Mouse (Mus musculus): ENCODE results near the gene Reep1. TPM values are rescaled to one million over a fixed set of nuclear protein-coding genes. Genes with fewer than 3 reads are reported as not detected.

Reep1 gene
- polyA plus RNA-seq, 2 experiments, result 1.9 to 3.0 TPM

GRCm38 (mm10) chr6:71801714-71802094, 94.3 kb downstream of the Reep1 start:
- Histone ChIP-seq H3K4me3 (ENCODE audit: insufficient read depth in 1 of 2, low read depth in 2 of 2, low read length in 2 of 2) (peak overlapping the region; percentile 19 to 26; a peak in 2 of 4 replicates), H3K9ac (replicated peaks) (peak overlapping the region; percentile 48)
- peak; percentile 56 for ATAC-seq (ENCODE audit: insufficient read depth)

GRCm38 (mm10) chr6:71803609-71804008, 96.2 kb downstream of the Reep1 start:
- 86% methylated on average over 1 of the region's 1 CpGs for WGBS (ENCODE audit: insufficient replicate concordance)
- Histone ChIP-seq H3K27me3 (ENCODE audit: control insufficient read depth, insufficient read depth, low read length) (no peaks in the 10 kb centered on the region), H3K9me3 (ENCODE audit: control insufficient read depth, low read length) (no peaks in the 10 kb centered on the region), H3K4me1 (replicated peaks; ENCODE audit: control insufficient read depth in 2 of 2, insufficient read depth in 2 of 2, low read length in 1 of 2) (peaks cover 22 to 31% of the 10 kb centered on the region in 2 experiments), H3K9ac (replicated peaks) (no peak overlapping the region; the same call in 1 of the 2 replicates), H3K4me2 (ENCODE audit: low read depth) (no peak overlapping the region), H3K27ac (no peak overlapping the region), H3K4me3 (ENCODE audit: insufficient read depth in 1 of 2, low read depth in 2 of 2, low read length in 2 of 2) (no peak overlapping the region), H3K36me3 (replicated peaks; ENCODE audit: control insufficient read depth, insufficient read depth, low read depth) (no peaks in the 10 kb centered on the region)
- no peak for DNase-seq (ENCODE audit: low read depth in 3 of 3, low spot score in 3 of 3)
- no peak for ATAC-seq (ENCODE audit: insufficient read depth)
- TF ChIP-seq EP300 (IDR thresholded peaks at IDR 0.05; ENCODE audit: low read depth) (no peak), CTCF (IDR thresholded peaks at IDR 0.05; ENCODE audit: low read depth) (no peak)

More at GRCm38 (mm10) chr6:71801714-71802094, 94.3 kb downstream of the Reep1 start:
- Histone ChIP-seq H3K36me3 (replicated peaks; ENCODE audit: control insufficient read depth, insufficient read depth, low read depth) (no peaks in the 10 kb centered on the region), H3K9me3 (ENCODE audit: control insufficient read depth, low read length) (no peaks in the 10 kb centered on the region), H3K4me1 (replicated peaks; ENCODE audit: control insufficient read depth in 2 of 2, insufficient read depth in 2 of 2, low read length in 1 of 2) (peaks cover 22 to 31% of the 10 kb centered on the region in 2 experiments), H3K4me2 (ENCODE audit: low read depth) (peak overlapping the region; percentile 60), H3K27ac (peak overlapping the region; percentile 81), H3K27me3 (ENCODE audit: control insufficient read depth, insufficient read depth, low read length) (no peaks in the 10 kb centered on the region)
- DNase-seq (ENCODE audit: low read depth in 3 of 3, low spot score in 3 of 3), result no peak
- 48% methylated on average over 10 of the region's 10 CpGs for WGBS (ENCODE audit: insufficient replicate concordance)
- TF ChIP-seq CTCF (IDR thresholded peaks at IDR 0.05; ENCODE audit: low read depth), result no peak
- no peak for TF ChIP-seq EP300 (IDR thresholded peaks at IDR 0.05; ENCODE audit: low read depth)

GRCm38 (mm10) chr6:71804061-71804829, 96.9 kb downstream of the Reep1 start:
- ATAC-seq (ENCODE audit: insufficient read depth) (peak; percentile 49), DNase-seq (ENCODE audit: low read depth in 3 of 3, low spot score in 3 of 3) (peak; percentile 55 to 65 (median 59))
- no peak overlapping the region for H3K27ac ChIP-seq
- 10% methylated on average over 12 of the region's 12 CpGs for WGBS (ENCODE audit: insufficient replicate concordance)
- no peak overlapping the region for H3K9ac ChIP-seq (replicated peaks)
- no peak overlapping the region for H3K4me3 ChIP-seq (ENCODE audit: insufficient read depth in 1 of 2, low read depth in 2 of 2, low read length in 2 of 2)
- H3K27me3 ChIP-seq (ENCODE audit: control insufficient read depth, insufficient read depth, low read length), result no peaks in the 10 kb centered on the region
- peak; percentile 99 for TF ChIP-seq CTCF (IDR thresholded peaks at IDR 0.05; ENCODE audit: low read depth)
- TF ChIP-seq EP300 (IDR thresholded peaks at IDR 0.05; ENCODE audit: low read depth), result no peak
- H3K4me2 ChIP-seq (ENCODE audit: low read depth), result no peak overlapping the region
- H3K36me3 ChIP-seq (replicated peaks; ENCODE audit: control insufficient read depth, insufficient read depth, low read depth), result no peaks in the 10 kb centered on the region
- H3K9me3 ChIP-seq (ENCODE audit: control insufficient read depth, low read length), result no peaks in the 10 kb centered on the region
- H3K4me1 ChIP-seq (replicated peaks; ENCODE audit: control insufficient read depth in 2 of 2, insufficient read depth in 2 of 2, low read length in 1 of 2), result peaks cover 22 to 31% of the 10 kb centered on the region in 2 experiments

- TF ChIP-seq EP300 (IDR thresholded peaks at IDR 0.05; ENCODE audit: low read depth), result no peak
- no peak for TF ChIP-seq CTCF (IDR thresholded peaks at IDR 0.05; ENCODE audit: low read depth)
- Histone ChIP-seq H3K36me3 (replicated peaks; ENCODE audit: control insufficient read depth, insufficient read depth, low read depth) (no peaks in the 10 kb centered on the region; the same call in 1 of the 2 replicates), H3K27me3 (ENCODE audit: control insufficient read depth, insufficient read depth, low read length) (no peaks in the 10 kb centered on the region), H3K9ac (replicated peaks) (no peak overlapping the region), H3K4me3 (ENCODE audit: insufficient read depth in 1 of 2, low read depth in 2 of 2, low read length in 2 of 2) (no peak overlapping the region), H3K27ac (no peak overlapping the region), H3K4me2 (ENCODE audit: low read depth) (no peak overlapping the region), H3K9me3 (ENCODE audit: control insufficient read depth, low read length) (no peaks in the 10 kb centered on the region), H3K4me1 (replicated peaks; ENCODE audit: control insufficient read depth in 2 of 2, insufficient read depth in 2 of 2, low read length in 1 of 2) (peaks cover 10 to 17% of the 10 kb centered on the region in 2 experiments)
- DNase-seq (ENCODE audit: low read depth in 3 of 3, low spot score in 3 of 3), result no peak
- ATAC-seq (ENCODE audit: insufficient read depth), result no peak
- 40% methylated on average over 1 of the region's 1 CpGs for WGBS (ENCODE audit: insufficient replicate concordance)
These were observed 99.4 kb downstream of the Reep1 start for GRCm38 (mm10) chr6:71806713-71807112.

- H3K36me3 ChIP-seq (replicated peaks; ENCODE audit: control insufficient read depth, insufficient read depth, low read depth), result no peaks in the 10 kb centered on the region; the same call in none of the 2 replicates
- no peaks in the 10 kb centered on the region for H3K27me3 ChIP-seq (ENCODE audit: control insufficient read depth, insufficient read depth, low read length)
- 85% methylated on average over 9 of the region's 9 CpGs for WGBS (ENCODE audit: insufficient replicate concordance)
- H3K4me1 ChIP-seq (replicated peaks; ENCODE audit: control insufficient read depth in 2 of 2, insufficient read depth in 2 of 2, low read length in 1 of 2), result peaks cover 0 to 2% of the 10 kb centered on the region in 2 experiments; a peak in 1 of 4 replicates
- DNase-seq (ENCODE audit: low read depth in 3 of 3, low spot score in 3 of 3) (no peak), ATAC-seq (ENCODE audit: insufficient read depth) (no peak)
- H3K4me3 ChIP-seq (ENCODE audit: insufficient read depth in 1 of 2, low read depth in 2 of 2, low read length in 2 of 2), result no peak overlapping the region
- H3K27ac ChIP-seq, result no peak overlapping the region
- H3K9me3 ChIP-seq (ENCODE audit: control insufficient read depth, low read length), result no peaks in the 10 kb centered on the region
- no peak for TF ChIP-seq EP300 (IDR thresholded peaks at IDR 0.05; ENCODE audit: low read depth)
- TF ChIP-seq CTCF (IDR thresholded peaks at IDR 0.05; ENCODE audit: low read depth), result no peak
- H3K9ac ChIP-seq (replicated peaks), result no peak overlapping the region
- H3K4me2 ChIP-seq (ENCODE audit: low read depth), result no peak overlapping the region
These were observed 102.5 kb downstream of the Reep1 start for GRCm38 (mm10) chr6:71809890-71810289.
